ENCODE assay signal across 9 mouse cellular contexts in genomic region chr6:72824971-72825737, GRCm38 (mm10). TPM values are rescaled to one million over a fixed set of nuclear protein-coding genes. Genes with fewer than 3 reads are reported as not detected.
DNase-seq lines count a peak whose midpoint lies in the region; ATAC-seq and TF ChIP-seq lines count a peak whose summit lies in the region.
"Had no signal": no experiment of that assay in that cellular context is flagged by ENCODE, and none has a peak within 500 bp of the region (broad histone marks: within the 10 kb centered on the region; RNA-seq: fewer than 3 reads in every experiment).

No protein-coding gene starts in this region.

- H3K36me3 ChIP-seq in lung, embryonic 15.5 days, result no peaks in the 10 kb centered on the region
- H3K36me3 ChIP-seq in heart, embryonic 11.5 days (ENCODE audit: control insufficient read depth, insufficient read depth, low read length), result no peaks in the 10 kb centered on the region
- H3K36me3 ChIP-seq in kidney, postnatal 0 days (ENCODE audit: insufficient read depth, low read length), result no peaks in the 10 kb centered on the region
- H3K36me3 ChIP-seq in midbrain, embryonic 15.5 days (replicated peaks), result no peaks in the 10 kb centered on the region

- peaks cover 14% of the 10 kb centered on the region for H3K4me1 ChIP-seq in lung, embryonic 15.5 days
- 0 out of 2 replicates have a peak, but pooled peaks cover 9% of the 10 kb centered on the region for H3K4me1 ChIP-seq in heart, embryonic 11.5 days (ENCODE audit: control insufficient read depth, insufficient read depth, low read length)
- peaks cover 9% of the 10 kb centered on the region for H3K4me1 ChIP-seq in kidney, postnatal 0 days (replicated peaks; ENCODE audit: insufficient read depth, low read length)
- H3K4me1 ChIP-seq in midbrain, embryonic 15.5 days, result peaks cover 14% of the 10 kb centered on the region

- peak overlapping the region; percentile 21 for H3K4me3 ChIP-seq in lung, embryonic 15.5 days
- H3K4me3 ChIP-seq in heart, embryonic 11.5 days (ENCODE audit: low read depth, low read length), result peak overlapping the region; percentile 39
- H3K4me3 ChIP-seq in kidney, postnatal 0 days (replicated peaks; ENCODE audit: low read depth, low read length), result peak overlapping the region; percentile 20
- peak overlapping the region; percentile 23 for H3K4me3 ChIP-seq in midbrain, embryonic 15.5 days

- no peak overlapping the region for H3K27ac ChIP-seq in lung, embryonic 15.5 days
- peak overlapping the region; percentile 68; the same call in 1 of the 2 replicates for H3K27ac ChIP-seq in heart, embryonic 11.5 days (ENCODE audit: low read depth, low read length)
- no peak overlapping the region; the same call in 1 of the 2 replicates for H3K27ac ChIP-seq in kidney, postnatal 0 days
- peak overlapping the region; percentile 45 for H3K27ac ChIP-seq in midbrain, embryonic 15.5 days

- H3K9ac ChIP-seq in lung, embryonic 15.5 days, result 0 out of 2 replicates have a peak overlapping the region, but pooled peaks have one; percentile 15
- H3K9ac ChIP-seq in heart, embryonic 11.5 days (ENCODE audit: low read depth, low read length), result peak overlapping the region; percentile 44
- peak overlapping the region; percentile 56 for H3K9ac ChIP-seq in kidney, postnatal 0 days (ENCODE audit: low read depth, low read length)
- peak overlapping the region; percentile 22; the same call in 1 of the 2 replicates for H3K9ac ChIP-seq in midbrain, embryonic 15.5 days

- no peak for ATAC-seq in lung, embryonic 15.5 days (ENCODE audit: borderline replicate concordance, extremely low read depth, low FRiP score, low TSS enrichment)
- 0 out of 2 replicates have a peak, but pooled peaks have one; percentile 37 for ATAC-seq in heart, embryonic 11.5 days (replicated peaks; ENCODE audit: insufficient number of reproducible peaks, low FRiP score, low TSS enrichment)
- no peak for ATAC-seq in kidney, postnatal 0 days (replicated peaks; ENCODE audit: low FRiP score, low read depth)
- peak; percentile 78 for ATAC-seq in midbrain, embryonic 15.5 days (replicated peaks)
- ATAC-seq in erythroid progenitor cell, adult 5-6 weeks (replicated peaks; ENCODE audit: low FRiP score, poor library complexity, severe bottlenecking), result no peak
- ATAC-seq: Patski had no signal

- H3K27me3 ChIP-seq in lung, embryonic 15.5 days, result 0 out of 2 replicates have a peak, but pooled peaks cover 16% of the 10 kb centered on the region
- H3K27me3 ChIP-seq in heart, embryonic 11.5 days (ENCODE audit: control insufficient read depth, insufficient read depth, low read length), result no peaks in the 10 kb centered on the region
- H3K27me3 ChIP-seq in kidney, postnatal 0 days (ENCODE audit: insufficient read depth, low read length), result no peaks in the 10 kb centered on the region
- no peaks in the 10 kb centered on the region for H3K27me3 ChIP-seq in midbrain, embryonic 15.5 days (replicated peaks)

- no peak for DNase-seq in lung, postnatal 25 days (ENCODE audit: low spot score)
- DNase-seq in kidney, postnatal 0 days (ENCODE audit: low spot score), result peak; percentile 65
- DNase-seq in spleen, postnatal 36 days (ENCODE audit: low spot score in 2 of 2), result no peak
- no peak for DNase-seq in thymus, postnatal 36 days

- H3K4me2 ChIP-seq in lung, embryonic 15.5 days, result peak overlapping the region; percentile 54
- H3K4me2 ChIP-seq in heart, embryonic 11.5 days, result peak overlapping the region; percentile 66
- peak overlapping the region; percentile 51 for H3K4me2 ChIP-seq in kidney, postnatal 0 days (ENCODE audit: low read length)
- peak overlapping the region; percentile 48 for H3K4me2 ChIP-seq in midbrain, embryonic 15.5 days

- 10% methylated on average over 26 of the region's 26 CpGs for WGBS in lung, embryonic 15.5 days
- 2% methylated on average over 26 of the region's 26 CpGs for WGBS in heart, embryonic 11.5 days (ENCODE audit: insufficient replicate concordance)
- WGBS in kidney, postnatal 0 days, result 9% methylated on average over 26 of the region's 26 CpGs
- WGBS in midbrain, embryonic 15.5 days, result 2% methylated on average over 26 of the region's 26 CpGs

- H3K9me3 ChIP-seq in lung, embryonic 15.5 days, result no peaks in the 10 kb centered on the region
- H3K9me3 ChIP-seq in heart, embryonic 11.5 days (replicated peaks; ENCODE audit: control insufficient read depth, low read length), result no peaks in the 10 kb centered on the region
- no peaks in the 10 kb centered on the region for H3K9me3 ChIP-seq in kidney, postnatal 0 days (replicated peaks; ENCODE audit: low read length)
- no peaks in the 10 kb centered on the region for H3K9me3 ChIP-seq in midbrain, embryonic 15.5 days

- TF ChIP-seq CTCF in kidney, postnatal 0 days (IDR thresholded peaks at IDR 0.05; ENCODE audit: low read depth), result no peak

RNA-seq across cellular contexts. Expression of gene Tcf7l1, which starts 36.1 kb away (rescaled TPM):
- 31.5 and 33.8 TPM in 2 replicates for polyA plus RNA-seq in lung, embryonic 15.5 days (2015; fragmentation: Nextera tagmentation; extraction: Ambion mirVana)
- 15.6 and 15.7 TPM in 2 replicates for polyA plus RNA-seq in heart, embryonic 11.5 days (2014; fragmentation: Nextera tagmentation; extraction: Ambion mirVana)
- polyA plus RNA-seq in kidney, postnatal 0 days (2015; fragmentation: Nextera tagmentation; extraction: Ambion mirVana), result 23.8 and 25.0 TPM in 2 replicates
- polyA plus RNA-seq in midbrain, embryonic 15.5 days (2015; fragmentation: Nextera tagmentation; extraction: Ambion mirVana), result 6.1 and 7.2 TPM in 2 replicates
- 5.9 TPM in 1 of 2 replicates, not detected in the other for total RNA-seq in erythroid progenitor cell, adult 5-6 weeks (2015; ENCODE audit: low replicate concordance)
- not detected in 2 replicates for total RNA-seq in erythroid progenitor cell, adult 5-6 weeks (2017; ENCODE audit: low replicate concordance)

Comparison
In these comparisons a context has a peak if more than half of its experiments do, and no peak if none do; other contexts are left out.
1. ATAC-seq: peak in heart, embryonic 11.5 days (single experiment) and midbrain, embryonic 15.5 days (single experiment); none in lung, embryonic 15.5 days (single experiment), kidney, postnatal 0 days (single experiment) and erythroid progenitor cell, adult 5-6 weeks (single experiment).
2. H3K27ac ChIP-seq: peak in heart, embryonic 11.5 days (single experiment) and midbrain, embryonic 15.5 days (single experiment); none in lung, embryonic 15.5 days (single experiment) and kidney, postnatal 0 days (single experiment).
3. Peak in every context shown above with its lines, with median percentiles within 50 percentile points of each other: H3K4me2 ChIP-seq, H3K4me3 ChIP-seq and H3K9ac ChIP-seq.